Mouse (Mus musculus): ENCODE results near the gene Prrt3.

Prrt3 gene

GRCm38 (mm10) chr6:113444207-113444965 lies 57.3 kb downstream of the Prrt3 start:
- no peak for DNase-seq (ENCODE audit: low read depth, low spot score)

Data from skeletal muscle tissue, adult 2 months (tissue).